Mouse (Mus musculus) hindbrain, embryonic 14.5 days (tissue): ENCODE measurements around the gene Jph3. TPM values are rescaled to one million over a fixed set of nuclear protein-coding genes. Genes with fewer than 3 reads are reported as not detected.
A peak's percentile ranks its signal among the peaks of the same experiment; 100 is the strongest.

ENCODE experiments used
- ATAC-seq: fragments of 200-750 bp; cut with Nextera tagmentation; 2 replicates; pipeline ENCODE4 v1.8.0; 2017; ENCODE audit warnings: moderate number of reproducible peaks, mild to moderate bottlenecking, moderate TSS enrichment, moderate library complexity; ENCODE audit not compliant: low FRiP score
- DNase-seq: peaks from one replicate; pipeline ENCODE4 v3.0.0-alpha.2; 2015; ENCODE audit warnings: low spot score
- H3K27ac ChIP-seq: fragments of 300-500 bp; sonication (generic); 2 replicates; pipeline ENCODE4 v1.5.1; 2014; ENCODE audit warnings: mild to moderate bottlenecking, moderate library complexity
- H3K27me3 ChIP-seq: fragments of 300-500 bp; sonication (generic); 2 replicates; pipeline ENCODE4 v1.6.1; 2014; ENCODE audit warnings: mild to moderate bottlenecking, low read length, mixed read lengths; ENCODE audit not compliant: control insufficient read depth, insufficient read depth
- H3K36me3 ChIP-seq: fragments of 300-500 bp; sonication (generic); replicated peaks from 2 replicates; pipeline ENCODE4 v1.6.1; 2014; ENCODE audit not compliant: control insufficient read depth, insufficient read depth
- H3K4me1 ChIP-seq: fragments of 300-500 bp; sonication (generic); replicated peaks from 2 replicates; pipeline ENCODE4 v1.6.1; 2014; ENCODE audit warnings: antibody characterized with exemption, low read length, mixed read lengths; ENCODE audit not compliant: control insufficient read depth, insufficient read depth
- H3K4me2 ChIP-seq: fragments of 300-500 bp; sonication (generic); replicated peaks from 2 replicates; pipeline ENCODE4 v1.6.1; 2014; ENCODE audit warnings: mild to moderate bottlenecking, moderate library complexity
- H3K4me3 ChIP-seq: fragments of 300-500 bp; sonication (generic); replicated peaks from 2 replicates; pipeline ENCODE4 v1.5.1; 2014; ENCODE audit warnings: mild to moderate bottlenecking, low read length
- H3K9ac ChIP-seq: fragments of 300-500 bp; sonication (generic); 2 replicates; pipeline ENCODE4 v1.6.1; 2014
- H3K9me3 ChIP-seq: fragments of 300-500 bp; sonication (generic); 2 replicates; pipeline ENCODE4 v1.6.1; 2016; ENCODE audit warnings: low read length; ENCODE audit not compliant: control insufficient read depth
- WGBS: fragments of 180-500 bp; shearing (Covaris S2); extraction: QIAGEN DNeasy Blood & Tissue Kit; methylation state at CpG from one replicate; pipeline ENCODE4 v1.1.7; 2014; 5-methylcytosine and 5-hydroxymethylcytosine counted together
- polyA plus RNA-seq: library from polyadenylated mRNA; unstranded; fragments of >200 nt; fragmentation: Nextera tagmentation; extraction: Ambion mirVana; gene quantifications from 2 replicates; pipeline ENCODE4 v1.2.1, GENCODE M21; 2014

Gene Jph3
- 90.1 and 93.1 TPM in 2 replicates for polyA plus RNA-seq

GRCm38 (mm10) chr8:121729323-121729722 lies at the start of gene Jph3:
Gene Jph3 (plus strand): TSS chr8:121729623.
- no peaks in the 10 kb centered on the region for H3K36me3 ChIP-seq
- WGBS, result 6% methylated on average over 12 of the region's 12 CpGs
- peaks cover 20% of the 10 kb centered on the region for H3K4me1 ChIP-seq
- no peak for DNase-seq
- peak within 1 kb of the TSS; percentile 73 for H3K27ac ChIP-seq
- H3K9me3 ChIP-seq, result no peaks in the 10 kb centered on the region
- peak within 1 kb of the TSS; percentile 79 for H3K4me3 ChIP-seq
- H3K9ac ChIP-seq, result peak within 1 kb of the TSS; percentile 88
- ATAC-seq, result no peak
- H3K4me2 ChIP-seq, result peak within 1 kb of the TSS; percentile 89
- peaks cover 10% of the 10 kb centered on the region; the same call in 1 of the 2 replicates for H3K27me3 ChIP-seq

- WGBS, result 89% methylated on average over 4 of the region's 4 CpGs
Observed at GRCm38 (mm10) chr8:121680896-121681295, 48.5 kb upstream of the Jph3 start.

GRCm38 (mm10) chr8:121681457-121681856 lies 48.0 kb upstream of the Jph3 start:
- DNase-seq, result no peak
- ATAC-seq, result no peak
- Histone ChIP-seq H3K36me3 (no peaks in the 10 kb centered on the region), H3K4me2 (no peak overlapping the region), H3K4me3 (no peak overlapping the region), H3K9ac (no peak overlapping the region), H3K9me3 (no peaks in the 10 kb centered on the region), H3K27ac (no peak overlapping the region), H3K27me3 (no peaks in the 10 kb centered on the region), H3K4me1 (no peaks in the 10 kb centered on the region)
- 57% methylated on average over 10 of the region's 10 CpGs for WGBS

More at GRCm38 (mm10) chr8:121680896-121681295, 48.5 kb upstream of the Jph3 start:
- Histone ChIP-seq H3K27me3 (no peaks in the 10 kb centered on the region), H3K9ac (no peak overlapping the region), H3K4me3 (no peak overlapping the region), H3K27ac (no peak overlapping the region), H3K36me3 (no peaks in the 10 kb centered on the region), H3K9me3 (no peaks in the 10 kb centered on the region), H3K4me1 (no peaks in the 10 kb centered on the region), H3K4me2 (no peak overlapping the region)
- ATAC-seq (no peak), DNase-seq (no peak)

- Histone ChIP-seq H3K4me2 (no peak overlapping the region), H3K27ac (no peak overlapping the region), H3K27me3 (no peaks in the 10 kb centered on the region), H3K4me3 (no peak overlapping the region), H3K9ac (no peak overlapping the region), H3K4me1 (peaks cover 11% of the 10 kb centered on the region), H3K36me3 (no peaks in the 10 kb centered on the region), H3K9me3 (no peaks in the 10 kb centered on the region)
- ATAC-seq (no peak), DNase-seq (no peak)
- WGBS, result 86% methylated on average over 10 of the region's 10 CpGs
Observed at GRCm38 (mm10) chr8:121683083-121683832, 46.2 kb upstream of the Jph3 start.

DNA sequence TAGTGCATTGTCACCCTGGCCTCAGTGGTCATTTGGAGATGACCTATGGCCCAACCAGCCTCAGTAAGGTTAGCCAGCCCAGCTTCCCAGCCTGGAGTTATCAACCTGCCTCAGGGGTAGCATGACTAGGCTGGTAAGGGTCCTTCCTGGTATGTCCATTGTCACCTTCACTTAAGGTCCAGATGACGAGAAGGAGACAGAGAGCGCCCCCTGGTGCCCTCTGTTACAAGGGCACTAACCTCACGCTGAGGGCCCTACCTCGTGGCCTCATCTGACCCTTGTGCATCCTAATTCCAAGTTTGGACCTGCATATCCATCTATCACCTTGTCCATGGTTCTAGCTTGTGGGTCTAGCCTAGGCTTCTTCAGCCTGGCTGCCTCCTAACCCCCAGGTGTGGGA lies 44.0 kb upstream of the Jph3 start:
- no peaks in the 10 kb centered on the region for H3K36me3 ChIP-seq
- H3K4me3 ChIP-seq, result no peak overlapping the region
- no peak overlapping the region for H3K9ac ChIP-seq
- WGBS, result 26% methylated on average over 4 of the region's 4 CpGs
- H3K9me3 ChIP-seq, result no peaks in the 10 kb centered on the region
- H3K27me3 ChIP-seq, result no peaks in the 10 kb centered on the region
- H3K4me2 ChIP-seq, result no peak overlapping the region
- ATAC-seq (no peak), DNase-seq (no peak)
- H3K27ac ChIP-seq, result no peak overlapping the region
- H3K4me1 ChIP-seq, result peaks cover 14% of the 10 kb centered on the region

DNA sequence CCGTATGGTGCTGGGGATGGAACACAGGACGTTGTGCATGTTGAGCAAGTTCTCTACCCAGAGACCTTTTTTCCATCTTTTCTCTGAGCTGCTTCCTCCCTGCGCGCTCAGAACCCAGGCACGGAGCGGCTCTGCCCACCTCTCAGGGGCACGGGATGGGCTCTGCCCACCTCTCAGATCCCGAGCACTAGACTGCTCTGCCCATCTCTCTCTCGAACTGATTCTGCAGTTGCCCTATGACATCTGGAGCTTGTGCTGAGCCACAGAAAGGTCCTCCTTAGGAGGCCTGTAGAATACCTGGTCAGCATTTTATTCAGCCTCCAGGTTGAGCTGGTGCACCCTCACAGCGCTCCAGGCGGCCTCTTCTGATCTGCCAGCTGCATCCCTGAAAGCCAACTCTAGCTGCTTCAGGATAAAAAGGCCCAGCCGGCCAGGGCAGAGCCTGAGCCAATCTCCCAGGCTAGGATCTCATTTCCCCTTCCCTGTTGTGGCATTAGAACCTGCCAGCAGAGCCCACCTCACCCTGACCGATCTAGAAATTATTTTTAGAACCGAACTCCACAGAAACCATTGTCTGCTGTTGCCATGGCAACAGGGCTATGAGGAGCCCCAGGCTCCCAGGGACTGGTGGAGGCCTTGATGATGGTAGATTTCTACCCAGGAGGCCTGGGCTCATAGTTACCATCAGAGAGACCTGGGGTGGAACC lies 41.8 kb upstream of the Jph3 start:
- Histone ChIP-seq H3K27me3 (no peaks in the 10 kb centered on the region), H3K36me3 (no peaks in the 10 kb centered on the region), H3K9me3 (no peaks in the 10 kb centered on the region), H3K27ac (peak overlapping the region; percentile 84), H3K4me1 (peaks cover 14% of the 10 kb centered on the region), H3K4me2 (no peak overlapping the region), H3K4me3 (no peak overlapping the region), H3K9ac (no peak overlapping the region)
- peak; percentile 75 for DNase-seq
- 52% methylated on average over 14 of the region's 14 CpGs for WGBS
- peak; percentile 47 for ATAC-seq

DNA sequence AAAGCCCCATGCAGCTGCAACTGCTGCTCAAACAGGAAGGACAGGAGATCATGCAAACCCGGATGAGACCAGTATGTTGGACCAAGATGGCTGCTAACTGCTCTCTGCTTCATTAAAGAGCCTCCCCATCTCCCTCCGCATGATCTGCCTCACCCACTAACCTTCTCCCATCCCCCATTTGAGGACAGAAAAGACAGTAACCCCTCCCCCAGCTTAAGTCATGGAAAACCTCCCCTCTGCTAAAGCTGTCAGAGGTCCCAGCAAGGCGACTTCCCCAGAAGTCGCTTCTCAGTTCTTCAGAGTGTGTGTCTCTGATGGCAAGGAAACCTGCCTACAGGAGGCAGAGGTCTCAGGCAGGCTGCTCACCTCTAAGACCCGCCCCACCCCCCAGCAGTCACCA lies 40.9 kb upstream of the Jph3 start:
- Histone ChIP-seq H3K27me3 (no peaks in the 10 kb centered on the region), H3K4me2 (no peak overlapping the region), H3K27ac (peak overlapping the region; percentile 84), H3K4me1 (peaks cover 14% of the 10 kb centered on the region), H3K9me3 (no peaks in the 10 kb centered on the region), H3K9ac (no peak overlapping the region), H3K36me3 (no peaks in the 10 kb centered on the region), H3K4me3 (no peak overlapping the region)
- 41% methylated on average over 5 of the region's 5 CpGs for WGBS
- no peak for ATAC-seq
- DNase-seq, result no peak

DNA sequence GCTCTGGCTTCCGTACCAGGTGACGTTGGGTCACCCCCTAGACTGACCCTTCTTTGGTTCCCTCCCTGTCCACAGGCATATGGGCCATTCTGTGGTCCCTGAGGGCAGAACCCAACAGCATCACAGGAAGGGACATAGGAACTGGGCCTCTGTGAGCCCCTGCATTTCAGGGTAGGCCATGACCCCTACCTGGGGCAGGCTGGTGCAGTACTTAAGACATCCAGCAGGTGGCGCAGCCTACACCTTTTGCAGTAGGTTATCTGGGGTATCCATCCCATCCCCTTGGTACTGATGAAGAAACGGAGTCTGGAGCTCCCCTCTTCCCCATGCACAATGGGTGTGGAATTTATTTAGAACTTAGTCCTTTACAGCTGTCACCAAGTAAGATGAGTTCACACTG lies 35.0 kb upstream of the Jph3 start:
- ATAC-seq, result no peak
- DNase-seq, result no peak

GRCm38 (mm10) chr8:121695585-121696184 lies 33.7 kb upstream of the Jph3 start:
- DNase-seq (no peak), ATAC-seq (no peak)
- H3K27me3 ChIP-seq, result no peaks in the 10 kb centered on the region
- peaks cover 17% of the 10 kb centered on the region for H3K4me1 ChIP-seq
- no peak overlapping the region for H3K9ac ChIP-seq
- no peak overlapping the region for H3K4me3 ChIP-seq
- H3K9me3 ChIP-seq, result no peaks in the 10 kb centered on the region
- WGBS, result 72% methylated on average over 6 of the region's 6 CpGs
- H3K36me3 ChIP-seq, result no peaks in the 10 kb centered on the region
- no peak overlapping the region for H3K4me2 ChIP-seq
- H3K27ac ChIP-seq, result no peak overlapping the region

More for the DNA sequence above, 35.0 kb upstream of the Jph3 start:
- no peak overlapping the region for H3K4me2 ChIP-seq
- H3K27me3 ChIP-seq, result no peaks in the 10 kb centered on the region
- H3K4me3 ChIP-seq, result no peak overlapping the region
- H3K36me3 ChIP-seq, result no peaks in the 10 kb centered on the region
- H3K27ac ChIP-seq, result no peak overlapping the region
- peaks cover 17% of the 10 kb centered on the region for H3K4me1 ChIP-seq
- H3K9me3 ChIP-seq, result no peaks in the 10 kb centered on the region
- no peak overlapping the region for H3K9ac ChIP-seq
- WGBS, result 57% methylated on average over 4 of the region's 4 CpGs
